Mouse (Mus musculus): ENCODE measurements around the gene Flvcr1. TPM values are rescaled to one million over a fixed set of nuclear protein-coding genes. Genes with fewer than 3 reads are reported as not detected.

The Flvcr1 gene
- total RNA-seq (2021) (1 to 10 TPM; 4.2 to 4.7 TPM), polyA plus RNA-seq (2012; rRNA removed) (4.6 and 6.6 TPM in 2 replicates)
- long read RNA-seq, full-length matches to known transcripts, result 2 of 4 reads
- long read RNA-seq, partial matches to known transcripts, result 0 of 4 reads
- long read RNA-seq, other reads (novel, unspliced or antisense), result 2 of 4 reads

DNA sequence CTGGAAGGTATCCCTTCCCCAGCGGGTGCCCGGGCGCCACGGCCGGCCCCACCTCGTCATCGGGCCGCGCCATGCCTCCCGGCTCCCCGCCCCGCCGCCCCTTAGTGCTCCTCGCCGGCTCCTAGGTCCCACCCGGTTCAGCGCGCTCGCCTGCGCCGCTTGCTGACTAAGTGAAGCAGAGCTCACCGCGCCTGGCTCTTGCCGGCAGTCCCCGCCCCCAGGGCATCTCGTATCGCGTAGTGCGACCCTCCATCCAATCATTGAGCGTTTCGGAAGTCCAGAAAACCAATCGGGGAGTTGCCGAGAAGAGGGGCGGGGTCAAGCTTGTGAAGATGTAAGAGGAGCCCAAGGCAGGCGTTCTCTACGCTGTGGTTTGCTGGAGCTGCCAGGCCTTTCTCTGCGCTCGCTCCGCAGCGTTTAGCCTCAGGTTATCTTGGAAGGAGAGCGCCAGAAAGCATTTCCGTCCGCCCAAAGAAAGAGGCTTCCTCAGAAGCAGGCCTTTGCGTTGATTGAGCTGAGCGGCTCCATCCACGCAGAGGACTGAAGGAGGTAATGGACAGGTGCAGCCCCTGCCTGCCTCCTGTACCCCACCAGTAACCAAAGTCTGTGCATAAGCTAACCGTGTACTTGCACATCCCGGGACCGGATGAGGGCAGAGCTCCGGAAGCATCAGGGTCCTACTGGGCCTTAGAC, at the start of gene Flvcr1:
TSS of gene Flvcr1 (minus strand) at position 138 of the 693 bp plus-strand sequence.
- Histone ChIP-seq H3K9ac (ENCODE audit: low read depth, low read length) (peak within 1 kb of the TSS; percentile 73), H3K4me1 (ENCODE audit: control insufficient read depth, insufficient read depth, low read length) (peaks cover 6% of the 10 kb centered on the region), H3K4me3 (peak within 1 kb of the TSS; percentile 86), H3K27ac (peak within 1 kb of the TSS; percentile 73), H3K27me3 (ENCODE audit: control insufficient read depth, insufficient read depth, low read length) (no peaks in the 10 kb centered on the region), H3K36me3 (ENCODE audit: control insufficient read depth, insufficient read depth, low read length) (no peaks in the 10 kb centered on the region), H3K79me2 (replicated peaks; ENCODE audit: control insufficient read depth, insufficient read depth, low read length) (no peaks in the 10 kb centered on the region)
- intact Hi-C loops (cut with DNase I), result loop anchor here (1.0 to 5.0 kb wide), 2 partner anchors 36 to 156 kb away; partner anchors contain the start of gene Tatdn3
- WGBS, result under 1% methylated on average over 50 of the region's 50 CpGs
- TF ChIP-seq EP300 (IDR thresholded peaks at IDR 0.05; ENCODE audit: insufficient read depth, low read depth, low read length) (0 out of 2 replicates have a peak, but pooled peaks have one; percentile 49), CTCF (IDR thresholded peaks at IDR 0.05) (peak; percentile 44), POLR2A (IDR thresholded peaks at IDR 0.05; ENCODE audit: insufficient read depth, low read depth, low read length) (peak; percentile 95)
- DNase-seq, result peak; percentile 97 to 99

DNA sequence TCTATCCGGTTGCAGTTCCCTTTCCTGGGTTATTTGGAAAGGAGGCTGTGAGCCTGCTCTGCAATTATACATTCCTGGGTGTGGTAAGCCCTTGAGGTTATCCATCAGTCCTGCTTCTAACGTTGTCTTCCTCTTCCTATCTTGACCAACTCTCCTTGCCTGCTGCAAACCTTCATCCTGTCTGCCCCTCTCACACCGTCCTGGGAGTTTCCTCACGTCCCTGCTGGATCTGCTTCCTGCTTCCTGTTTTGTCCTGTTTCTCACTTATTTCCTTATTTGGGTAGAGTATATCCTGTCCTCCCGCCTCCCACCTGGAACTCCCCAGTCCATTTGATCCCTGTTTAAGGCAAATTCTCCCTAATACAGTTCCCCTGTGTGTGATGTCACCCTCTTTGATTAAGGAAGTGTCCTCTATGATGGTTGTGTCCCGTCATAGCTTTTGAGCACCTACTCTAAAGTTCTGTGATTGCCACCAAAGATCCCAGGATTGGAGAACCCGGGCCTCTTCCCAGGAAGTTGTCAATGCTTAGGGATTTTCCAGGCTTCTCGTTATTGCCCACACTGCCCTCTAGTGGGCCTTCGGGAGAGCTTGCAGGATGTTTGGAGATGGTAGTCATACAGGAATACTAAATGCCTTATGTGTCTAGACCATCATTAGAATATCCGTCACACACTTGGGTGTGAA, 49.4 kb upstream of the Flvcr1 start:
- intact Hi-C loops (cut with DNase I), result loop anchor here (1.0 kb wide), 1 partner anchor 131 kb away; no protein-coding TSS in a partner anchor
- Histone ChIP-seq H3K4me3 (peak overlapping the region; percentile 14; the same call in 1 of the 2 replicates), H3K79me2 (replicated peaks; ENCODE audit: control insufficient read depth, insufficient read depth, low read length) (no peaks in the 10 kb centered on the region), H3K9ac (ENCODE audit: low read depth, low read length) (no peak overlapping the region; the same call in 1 of the 2 replicates), H3K27ac (peak overlapping the region; percentile 79), H3K4me1 (ENCODE audit: control insufficient read depth, insufficient read depth, low read length) (peaks cover 1% of the 10 kb centered on the region; the same call in 1 of the 2 replicates), H3K27me3 (ENCODE audit: control insufficient read depth, insufficient read depth, low read length) (no peaks in the 10 kb centered on the region), H3K36me3 (ENCODE audit: control insufficient read depth, insufficient read depth, low read length) (no peaks in the 10 kb centered on the region)
- peak; percentile 61 to 75 for DNase-seq
- TF ChIP-seq POLR2A (IDR thresholded peaks at IDR 0.05; ENCODE audit: insufficient read depth, low read depth, low read length) (peak; percentile 53), CTCF (IDR thresholded peaks at IDR 0.05) (peak; percentile 96), EP300 (IDR thresholded peaks at IDR 0.05; ENCODE audit: insufficient read depth, low read depth, low read length) (no peak)
- 25% methylated on average over 10 of the region's 10 CpGs for WGBS

DNA sequence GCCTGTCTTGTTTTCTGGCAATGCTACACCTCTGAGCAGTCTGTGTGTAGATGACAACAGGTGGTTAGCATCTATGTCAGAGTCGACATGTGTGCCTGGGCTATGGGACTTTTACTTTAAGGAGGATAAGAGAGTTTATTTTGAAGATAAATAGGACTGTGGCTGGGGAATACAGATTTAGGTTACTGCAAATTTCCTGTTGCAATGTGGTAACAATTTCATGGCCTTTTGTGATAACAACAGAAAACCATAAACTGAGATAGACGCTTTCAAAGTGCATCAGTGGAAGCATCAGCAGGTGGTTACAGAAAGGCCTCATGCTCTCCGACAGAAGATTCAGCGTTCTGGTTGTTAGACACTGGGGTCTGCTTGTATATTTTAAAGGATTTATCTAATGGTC, 47.5 kb upstream of the Flvcr1 start:
- Histone ChIP-seq H3K27ac (no peak overlapping the region), H3K9ac (ENCODE audit: low read depth, low read length) (no peak overlapping the region), H3K4me3 (no peak overlapping the region), H3K4me1 (ENCODE audit: control insufficient read depth, insufficient read depth, low read length) (peaks cover 1% of the 10 kb centered on the region; the same call in 1 of the 2 replicates), H3K27me3 (ENCODE audit: control insufficient read depth, insufficient read depth, low read length) (no peaks in the 10 kb centered on the region), H3K36me3 (ENCODE audit: control insufficient read depth, insufficient read depth, low read length) (no peaks in the 10 kb centered on the region), H3K79me2 (replicated peaks; ENCODE audit: control insufficient read depth, insufficient read depth, low read length) (no peaks in the 10 kb centered on the region)
- 71% methylated on average over 4 of the region's 4 CpGs for WGBS
- no peak for TF ChIP-seq EP300 (IDR thresholded peaks at IDR 0.05; ENCODE audit: insufficient read depth, low read depth, low read length)
- TF ChIP-seq CTCF (IDR thresholded peaks at IDR 0.05), result no peak
- TF ChIP-seq POLR2A (IDR thresholded peaks at IDR 0.05; ENCODE audit: insufficient read depth, low read depth, low read length), result no peak
- intact Hi-C loops (cut with DNase I), result no loop called here
- DNase-seq, result no peak

DNA sequence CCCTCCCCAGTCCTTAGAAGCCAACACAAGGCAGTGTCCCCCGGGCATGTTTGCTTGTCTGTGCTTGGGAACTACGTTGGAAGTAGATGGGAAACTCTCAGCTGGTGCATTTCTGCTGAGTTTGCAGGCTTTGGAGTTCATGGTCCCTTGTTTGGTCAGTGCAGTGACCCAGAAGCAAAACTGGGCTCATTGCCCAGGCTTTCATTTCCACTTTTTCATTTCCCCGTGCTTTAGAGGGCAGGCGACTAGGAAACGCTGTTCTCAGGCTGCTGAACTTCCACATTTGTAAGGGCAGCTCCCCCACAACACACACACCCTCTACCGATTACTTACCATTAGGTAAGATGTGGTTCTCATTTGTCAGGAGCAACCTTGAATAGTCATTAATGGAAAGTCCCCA, 47.0 kb upstream of the Flvcr1 start:
- no peaks in the 10 kb centered on the region for H3K36me3 ChIP-seq (ENCODE audit: control insufficient read depth, insufficient read depth, low read length)
- peak in 1 of 2 experiments; percentile 76 for DNase-seq
- H3K4me3 ChIP-seq, result no peak overlapping the region
- peak overlapping the region; percentile 6; the same call in 1 of the 2 replicates for H3K27ac ChIP-seq
- no peaks in the 10 kb centered on the region for H3K79me2 ChIP-seq (replicated peaks; ENCODE audit: control insufficient read depth, insufficient read depth, low read length)
- no peak overlapping the region for H3K9ac ChIP-seq (ENCODE audit: low read depth, low read length)
- H3K4me1 ChIP-seq (ENCODE audit: control insufficient read depth, insufficient read depth, low read length), result peaks cover 1% of the 10 kb centered on the region; the same call in 1 of the 2 replicates
- 28% methylated on average over 6 of the region's 6 CpGs for WGBS
- intact Hi-C loops (cut with DNase I), result no loop called here
- no peaks in the 10 kb centered on the region for H3K27me3 ChIP-seq (ENCODE audit: control insufficient read depth, insufficient read depth, low read length)
- TF ChIP-seq CTCF (IDR thresholded peaks at IDR 0.05) (no peak), EP300 (IDR thresholded peaks at IDR 0.05; ENCODE audit: insufficient read depth, low read depth, low read length) (0 out of 2 replicates have a peak, but pooled peaks have one; percentile 32), POLR2A (IDR thresholded peaks at IDR 0.05; ENCODE audit: insufficient read depth, low read depth, low read length) (no peak)

DNA sequence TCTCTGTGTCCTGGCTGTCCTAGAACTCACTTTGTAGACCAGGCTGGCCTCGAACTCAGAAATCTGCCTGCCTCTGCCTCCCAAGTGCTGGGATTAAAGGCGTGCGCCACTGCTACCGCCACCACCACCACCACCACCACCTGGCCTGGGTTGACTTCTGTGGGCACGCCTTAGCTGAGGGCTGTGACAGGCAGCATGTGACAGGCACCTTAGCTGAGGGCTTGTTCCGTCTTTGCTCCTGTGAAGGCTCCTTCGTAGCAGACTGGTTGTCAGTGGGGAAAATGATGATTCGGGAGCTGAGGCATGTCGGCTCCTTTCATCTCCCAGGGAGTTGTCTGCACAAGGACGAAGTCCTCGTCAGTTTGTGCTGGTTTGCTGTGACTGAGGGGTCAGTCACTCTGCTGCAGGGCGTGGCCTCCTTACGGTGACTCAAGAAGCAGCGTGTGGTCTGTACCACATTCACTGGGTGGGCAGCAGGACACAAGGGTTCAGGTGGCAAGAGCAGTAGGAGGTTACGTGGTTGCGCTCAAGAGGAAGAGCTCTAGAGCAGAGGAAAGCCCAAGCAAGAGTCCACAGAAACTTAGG, 46.5 kb upstream of the Flvcr1 start:
- no peak overlapping the region for H3K4me3 ChIP-seq
- H3K36me3 ChIP-seq (ENCODE audit: control insufficient read depth, insufficient read depth, low read length), result no peaks in the 10 kb centered on the region
- no peaks in the 10 kb centered on the region for H3K79me2 ChIP-seq (replicated peaks; ENCODE audit: control insufficient read depth, insufficient read depth, low read length)
- no peak for TF ChIP-seq EP300 (IDR thresholded peaks at IDR 0.05; ENCODE audit: insufficient read depth, low read depth, low read length)
- TF ChIP-seq POLR2A (IDR thresholded peaks at IDR 0.05; ENCODE audit: insufficient read depth, low read depth, low read length), result no peak
- no peak for TF ChIP-seq CTCF (IDR thresholded peaks at IDR 0.05)
- DNase-seq, result no peak
- H3K27me3 ChIP-seq (ENCODE audit: control insufficient read depth, insufficient read depth, low read length), result no peaks in the 10 kb centered on the region
- intact Hi-C loops (cut with DNase I), result no loop called here
- peak overlapping the region; percentile 6; the same call in 1 of the 2 replicates for H3K27ac ChIP-seq
- H3K9ac ChIP-seq (ENCODE audit: low read depth, low read length), result no peak overlapping the region
- WGBS, result 87% methylated on average over 16 of the region's 16 CpGs
- H3K4me1 ChIP-seq (ENCODE audit: control insufficient read depth, insufficient read depth, low read length), result peaks cover 1% of the 10 kb centered on the region; the same call in 1 of the 2 replicates
